Mouse (Mus musculus) cerebellum, postnatal 25 days (tissue): ENCODE measurements around the gene Rell1.
"Not testable (repeated sequence)": the region's sequence is repeated elsewhere in the genome, so short reads cannot be mapped to it uniquely, and the experiment has no call there.

Experiments used
- DNase-seq, 2 experiments: peaks; one replicate each; pipeline ENCODE4 v3.0.0; 2021; ENCODE audit warnings: mixed read lengths in 2 of 2

The Rell1 gene

GRCm38 (mm10) chr5:63951421-63951911 lies 17.2 kb downstream of the Rell1 start:
- DNase-seq: peak; percentile 67 to 69

DNA sequence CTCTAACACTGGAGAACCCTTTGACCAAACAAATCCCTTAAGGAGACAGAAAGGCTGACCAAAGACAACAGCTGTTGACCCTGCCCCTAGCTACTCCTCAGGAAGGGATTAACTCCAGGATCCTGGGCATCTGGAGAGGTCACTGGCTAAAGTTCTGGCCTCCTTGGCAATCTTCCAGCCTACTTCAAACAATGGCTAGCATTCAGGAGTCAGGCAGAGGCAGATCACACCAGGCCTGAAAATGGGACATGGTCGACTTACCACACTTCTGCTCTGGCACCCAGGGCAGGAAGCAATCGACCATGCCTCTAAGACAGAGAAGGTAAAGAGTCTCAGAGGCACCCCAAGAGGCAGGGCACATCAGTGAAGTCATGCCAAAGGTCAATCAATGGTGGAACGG lies 19.5 kb downstream of the Rell1 start:
- no peak for DNase-seq

GRCm38 (mm10) chr5:63947526-63947925 lies 21.2 kb downstream of the Rell1 start:
- no peak for DNase-seq

GRCm38 (mm10) chr5:63943291-63943690 lies 25.4 kb downstream of the Rell1 start:
- DNase-seq: no peak

GRCm38 (mm10) chr5:63941891-63942290 lies 26.8 kb downstream of the Rell1 start:
- DNase-seq: no peak

DNA sequence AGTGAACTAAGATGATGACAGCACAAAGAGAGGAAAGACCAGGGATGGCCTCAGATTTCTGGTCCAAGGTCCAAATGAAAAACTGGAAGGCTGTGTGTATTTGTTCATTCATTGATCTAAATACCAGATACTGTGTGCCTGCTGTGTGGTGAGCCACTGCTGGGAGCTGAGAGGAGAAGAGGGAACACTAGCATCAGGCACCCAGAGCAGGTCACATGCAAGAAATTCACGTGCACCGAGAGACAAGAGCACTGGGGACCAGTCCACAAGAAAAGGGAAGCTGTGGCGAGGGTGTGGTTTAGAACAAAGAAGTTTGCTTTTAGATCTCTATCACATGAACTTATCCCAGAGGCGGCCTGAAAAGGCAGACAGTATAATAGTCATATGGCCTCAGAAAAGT lies 30.1 kb downstream of the Rell1 start:
- no peak for DNase-seq

GRCm38 (mm10) chr5:63936740-63937139 lies 32.0 kb downstream of the Rell1 start:
- peak; percentile 60 to 71 for DNase-seq

DNA sequence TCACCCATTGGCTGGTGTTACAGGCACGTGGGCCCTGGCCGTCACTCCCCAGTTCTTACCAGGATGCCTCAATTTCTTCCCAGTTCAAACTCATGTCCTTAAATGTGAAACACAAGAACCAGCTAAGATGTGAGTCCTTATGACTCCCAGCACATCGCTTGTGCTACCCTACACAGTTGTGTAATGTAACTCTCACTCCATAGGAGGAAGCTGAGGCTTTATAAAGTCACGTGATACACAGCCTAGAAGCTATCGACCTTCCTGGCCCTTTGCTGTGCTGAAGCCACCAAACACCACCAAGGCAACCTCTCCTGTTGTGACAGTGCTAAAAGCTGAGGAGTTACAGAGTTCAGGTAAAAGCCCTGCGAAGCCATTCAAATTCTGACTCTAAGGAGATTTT lies 33.1 kb downstream of the Rell1 start:
- DNase-seq: no peak

- DNase-seq: peak in 1 of 2 experiments; percentile 42
These were observed 35.9 kb downstream of the Rell1 start for GRCm38 (mm10) chr5:63932829-63933228.

GRCm38 (mm10) chr5:63930824-63931358 lies 37.8 kb downstream of the Rell1 start:
- DNase-seq: no peak

GRCm38 (mm10) chr5:63925035-63925628 lies 43.6 kb downstream of the Rell1 start:
- DNase-seq: no peak

DNA sequence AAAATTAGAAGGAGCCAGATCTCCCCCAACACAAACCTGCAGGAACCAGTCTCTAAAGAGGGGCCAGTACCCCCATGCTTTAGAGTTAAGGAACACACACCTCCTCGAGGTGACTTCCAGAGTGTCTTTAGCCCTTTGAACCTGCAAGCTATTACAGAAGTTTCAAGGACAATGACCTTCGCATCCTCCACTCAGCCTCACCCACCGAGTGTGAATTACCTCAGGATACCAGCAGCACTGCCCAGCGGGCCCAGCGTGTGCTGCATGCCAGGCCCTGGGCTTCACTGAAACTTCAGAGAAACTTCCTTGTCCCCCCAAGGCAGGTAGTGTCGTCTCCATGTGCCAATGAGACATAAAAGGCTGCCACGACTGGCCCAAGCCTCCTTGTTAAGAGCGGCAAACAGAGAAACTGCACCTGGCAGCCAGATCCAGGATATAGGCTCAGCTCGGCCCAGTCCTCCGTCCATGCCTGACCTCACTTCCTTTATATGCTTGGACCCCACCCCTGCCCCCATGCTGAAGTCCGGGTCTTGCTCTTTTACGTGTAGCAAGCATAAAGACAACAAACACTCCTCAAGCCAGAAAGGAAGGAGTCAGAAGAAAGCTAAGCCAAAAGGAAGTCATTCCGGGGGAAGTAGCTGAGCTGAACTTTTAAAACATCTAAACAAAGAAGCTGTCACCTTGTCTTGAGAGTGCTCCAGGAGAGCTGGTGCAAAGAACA lies 45.2 kb downstream of the Rell1 start:
- no peak for DNase-seq

DNA sequence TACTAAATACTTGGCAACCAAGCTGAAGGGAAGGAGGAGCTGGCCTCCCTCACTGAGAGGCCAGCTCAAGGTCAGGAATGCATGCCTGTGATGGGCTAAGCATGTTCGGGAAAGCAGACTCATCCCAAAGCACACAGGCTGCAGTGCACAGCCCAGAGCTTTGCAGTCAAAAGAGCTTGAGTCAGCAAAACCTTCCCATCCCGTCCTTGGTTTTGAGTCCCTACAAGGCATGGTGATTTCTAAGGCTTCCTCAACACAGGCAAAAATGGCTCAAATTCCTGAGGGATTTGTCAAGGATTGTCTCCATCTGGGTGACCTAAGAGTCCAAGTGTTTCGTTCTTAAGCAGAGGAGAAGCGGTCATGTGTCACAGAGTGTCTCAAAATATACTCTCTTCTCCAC lies 50.5 kb downstream of the Rell1 start:
- DNase-seq: no peak

- peak; percentile 40 to 41 for DNase-seq
These were observed 52.1 kb downstream of the Rell1 start for GRCm38 (mm10) chr5:63916457-63917139.

- no peak for DNase-seq
These were observed 53.8 kb downstream of the Rell1 start for GRCm38 (mm10) chr5:63914896-63915295.

- DNase-seq: no peak
These were observed 58.3 kb downstream of the Rell1 start for GRCm38 (mm10) chr5:63910171-63910960.

DNA sequence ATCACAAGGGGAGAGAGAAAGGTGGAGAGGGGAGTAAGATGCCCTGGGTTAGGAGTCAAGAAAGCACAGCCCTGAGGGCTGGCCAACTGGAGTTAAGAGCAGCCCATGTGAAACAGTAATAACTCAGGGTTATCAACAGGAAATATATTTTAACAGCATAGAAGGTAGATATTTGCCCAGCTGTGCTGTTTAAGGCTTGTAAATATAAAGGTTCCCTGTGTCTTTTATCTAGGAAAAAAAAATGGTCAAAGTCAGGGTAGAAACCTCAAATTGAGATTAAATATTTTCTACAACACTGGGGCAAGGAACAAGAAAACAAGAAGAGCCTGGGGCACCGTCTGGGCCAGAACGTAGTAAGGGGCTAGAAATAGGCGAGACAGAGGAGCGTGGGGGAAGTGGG lies 61.2 kb downstream of the Rell1 start:
- no peak for DNase-seq

- peak; percentile 87 to 90 for DNase-seq
These were observed 62.3 kb downstream of the Rell1 start for GRCm38 (mm10) chr5:63906149-63907093.

DNA sequence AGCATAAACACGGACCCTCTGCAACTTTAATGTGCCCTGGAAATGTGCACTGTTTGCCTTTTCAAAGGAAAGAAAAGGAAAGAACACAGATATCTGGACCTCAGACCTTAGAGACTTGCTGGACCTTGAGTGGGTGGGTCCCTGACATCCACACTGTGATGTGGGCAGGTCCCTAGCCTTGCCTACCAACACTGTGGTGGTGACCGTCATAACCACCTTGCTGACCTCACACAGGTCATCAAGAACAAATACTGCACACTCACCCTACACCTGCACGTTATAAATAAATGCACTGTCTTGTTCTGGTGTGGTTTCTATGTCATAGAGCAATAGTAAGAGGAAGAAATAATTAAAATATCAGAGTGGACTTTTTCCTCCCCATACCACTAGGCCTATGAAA lies 65.4 kb downstream of the Rell1 start:
- no peak for DNase-seq

GRCm38 (mm10) chr5:63897820-63898110 lies 70.9 kb downstream of the Rell1 start:
- DNase-seq: no peak

DNA sequence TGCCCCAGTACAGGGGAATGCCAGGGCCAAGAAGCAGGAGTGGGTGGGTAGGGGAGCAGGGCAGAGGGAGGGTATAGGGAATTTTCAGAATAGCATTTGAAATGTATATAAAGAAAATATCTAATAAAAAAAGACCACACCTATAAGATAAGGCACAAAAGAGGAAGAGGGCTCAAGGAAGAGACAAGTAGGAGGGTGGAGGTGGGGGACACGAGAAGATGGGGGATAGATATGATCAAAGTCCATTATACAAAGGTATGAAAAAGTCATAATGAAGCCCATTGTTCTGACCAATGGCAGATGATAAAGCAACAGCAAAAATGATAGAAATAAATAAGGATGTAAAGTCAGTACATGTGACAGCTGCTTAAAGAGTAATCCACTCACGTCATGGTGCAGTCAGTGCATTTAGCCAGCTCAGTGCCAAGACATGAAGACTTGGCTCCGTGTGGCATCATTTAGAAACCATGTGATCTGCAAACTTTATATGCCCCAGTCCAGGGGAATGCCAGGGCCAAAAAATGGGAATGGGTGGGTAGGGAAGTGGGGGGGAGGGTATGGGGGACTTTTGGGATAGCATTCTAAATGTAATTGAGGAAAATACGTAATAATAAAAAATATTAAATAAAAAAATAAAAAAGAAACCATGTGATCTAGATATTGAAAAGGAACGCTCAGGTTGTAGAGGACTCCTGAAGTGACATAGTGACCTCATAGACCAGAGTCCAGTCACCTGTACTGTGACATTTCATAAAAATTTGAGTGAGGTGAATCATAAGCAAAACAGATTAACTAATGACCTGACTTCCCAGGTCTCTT lies 71.5 kb downstream of the Rell1 start:
- DNase-seq: not testable (repeated sequence)
